Mouse (Mus musculus) forebrain, embryonic 15.5 days (tissue): ENCODE results near the gene Hivep3. TPM values are rescaled to one million over a fixed set of nuclear protein-coding genes. Genes with fewer than 3 reads are reported as not detected.

Source experiments
- ATAC-seq: fragments of 200-750 bp; cut with Nextera tagmentation; replicated peaks from 2 replicates; pipeline ENCODE4 v1.8.0; 2017; ENCODE audit warnings: mild to moderate bottlenecking, moderate TSS enrichment, moderate library complexity
- H3K27ac ChIP-seq: fragments of 300-500 bp; sonication (generic); replicated peaks from 2 replicates; pipeline ENCODE4 v1.5.1; 2015; ENCODE audit warnings: mild to moderate bottlenecking, inconsistent platforms
- H3K27me3 ChIP-seq: fragments of 300-500 bp; sonication (generic); 2 replicates; pipeline ENCODE4 v1.6.1; 2015; ENCODE audit warnings: inconsistent platforms
- H3K36me3 ChIP-seq: fragments of 300-500 bp; sonication (generic); 2 replicates; pipeline ENCODE4 v1.6.1; 2015; ENCODE audit warnings: mild to moderate bottlenecking, inconsistent platforms
- H3K4me1 ChIP-seq: fragments of 300-500 bp; sonication (generic); 2 replicates; pipeline ENCODE4 v1.6.1; 2015; ENCODE audit warnings: inconsistent platforms
- H3K4me2 ChIP-seq: fragments of 300-500 bp; sonication (generic); replicated peaks from 2 replicates; pipeline ENCODE4 v1.6.1; 2015; ENCODE audit warnings: mild to moderate bottlenecking, inconsistent platforms
- H3K4me3 ChIP-seq: fragments of 300-500 bp; sonication (generic); 2 replicates; pipeline ENCODE4 v1.5.1; 2015; ENCODE audit warnings: mild to moderate bottlenecking, inconsistent platforms
- H3K9ac ChIP-seq: fragments of 300-500 bp; sonication (generic); replicated peaks from 2 replicates; pipeline ENCODE4 v1.6.1; 2015; ENCODE audit warnings: mild to moderate bottlenecking, inconsistent platforms
- H3K9me3 ChIP-seq: fragments of 300-500 bp; sonication (generic); 2 replicates; pipeline ENCODE4 v1.6.1; 2016; ENCODE audit warnings: inconsistent platforms
- WGBS: fragments of 180-500 bp; shearing (Covaris S2); methylation state at CpG from one replicate; pipeline ENCODE4 v1.1.7; 2015; ENCODE audit warnings: mixed read lengths; 5-methylcytosine and 5-hydroxymethylcytosine counted together
- polyA plus RNA-seq: library from polyadenylated mRNA; unstranded; fragments of >200 nt; fragmentation: Nextera tagmentation; extraction: Ambion mirVana; gene quantifications from 2 replicates; pipeline ENCODE4 v1.2.1, GENCODE M21; 2015

Gene Hivep3
- polyA plus RNA-seq, 1 experiment from 2014 or later = 21.7 TPM

- H3K4me3 ChIP-seq = no peak overlapping the region
- H3K4me2 ChIP-seq = no peak overlapping the region
- no peak overlapping the region for H3K27ac ChIP-seq
- no peaks in the 10 kb centered on the region for H3K9me3 ChIP-seq
- no peak overlapping the region for H3K9ac ChIP-seq
- H3K27me3 ChIP-seq = no peaks in the 10 kb centered on the region
- 76% methylated on average over 1 of the region's 1 CpGs for WGBS
- H3K36me3 ChIP-seq = no peaks in the 10 kb centered on the region
- no peak for ATAC-seq
- peaks cover 40% of the 10 kb centered on the region for H3K4me1 ChIP-seq
Observed at GRCm38 (mm10) chr4:120186441-120186840, 452.9 kb downstream of the Hivep3 start.

- Histone ChIP-seq H3K4me1 (peaks cover 40% of the 10 kb centered on the region), H3K4me2 (no peak overlapping the region), H3K27me3 (no peaks in the 10 kb centered on the region), H3K4me3 (no peak overlapping the region), H3K9ac (no peak overlapping the region), H3K9me3 (no peaks in the 10 kb centered on the region), H3K36me3 (no peaks in the 10 kb centered on the region), H3K27ac (no peak overlapping the region)
- no peak for ATAC-seq
- 5% methylated on average over 4 of the region's 4 CpGs for WGBS
Observed at GRCm38 (mm10) chr4:120186934-120187333, 453.4 kb downstream of the Hivep3 start.

Other genes starting within 250 kb of the Hivep3 start
- gene Rimkla, start 241.2 kb upstream of the Hivep3 start, polyA plus RNA-seq = 19.1 and 20.3 TPM in 2 replicates
- 30.8 and 34.5 TPM in 2 replicates for gene Foxj3, start 196.8 kb upstream of the Hivep3 start, polyA plus RNA-seq
- 5.4 and 7.0 TPM in 2 replicates for gene Frg2f1, start 194.3 kb upstream of the Hivep3 start, polyA plus RNA-seq
- not detected in 2 replicates for gene Guca2a, start 96.1 kb upstream of the Hivep3 start, polyA plus RNA-seq
- not detected in 2 replicates for gene Guca2b, start 74.8 kb upstream of the Hivep3 start, polyA plus RNA-seq